Mouse (Mus musculus): ENCODE measurements around the gene Chkb. TPM values are rescaled to one million over a fixed set of nuclear protein-coding genes. Genes with fewer than 3 reads are reported as not detected.
"Not testable (repeated sequence)": the region's sequence is repeated elsewhere in the genome, so short reads cannot be mapped to it uniquely, and the experiment has no call there.

Gene Chkb
- polyA plus RNA-seq, 1 experiment = 20.4 TPM

DNA sequence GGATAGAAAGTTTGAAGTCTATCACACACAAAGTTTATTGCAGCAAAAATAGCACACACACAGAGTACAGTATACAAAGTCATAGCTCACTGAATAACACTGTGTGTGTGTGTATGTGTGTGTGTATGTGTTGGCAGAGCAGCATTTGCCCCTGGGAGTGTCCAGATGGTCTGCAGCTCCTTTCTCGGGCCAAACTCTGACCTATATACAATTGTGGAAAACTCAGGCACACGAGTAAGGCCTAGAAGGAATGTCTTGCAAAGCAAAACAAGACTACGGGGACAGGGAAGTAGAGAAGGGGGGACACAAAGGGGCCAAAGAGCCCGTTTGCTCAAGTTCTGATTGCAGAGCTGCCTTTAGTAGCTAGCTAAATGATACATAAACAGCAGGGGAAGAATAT, 3.2 kb upstream of the Chkb start:
- TF ChIP-seq TAL1 (IDR thresholded peaks at IDR 0.05; ENCODE audit: low read length) (no peak), GATA1 (IDR thresholded peaks at IDR 0.05; ENCODE audit: low read length) (no peak)
- H3K36me3 ChIP-seq (ENCODE audit: control insufficient read depth) = peaks cover 7% of the 10 kb centered on the region
- no peak overlapping the region for H3K4me3 ChIP-seq (replicated peaks)
- no peaks in the 10 kb centered on the region for H3K27me3 ChIP-seq (ENCODE audit: control insufficient read depth)
- no peaks in the 10 kb centered on the region for H3K9me3 ChIP-seq (ENCODE audit: control insufficient read depth, low read length)
- H3K4me1 ChIP-seq (ENCODE audit: control insufficient read depth) = peaks cover 36% of the 10 kb centered on the region

DNA sequence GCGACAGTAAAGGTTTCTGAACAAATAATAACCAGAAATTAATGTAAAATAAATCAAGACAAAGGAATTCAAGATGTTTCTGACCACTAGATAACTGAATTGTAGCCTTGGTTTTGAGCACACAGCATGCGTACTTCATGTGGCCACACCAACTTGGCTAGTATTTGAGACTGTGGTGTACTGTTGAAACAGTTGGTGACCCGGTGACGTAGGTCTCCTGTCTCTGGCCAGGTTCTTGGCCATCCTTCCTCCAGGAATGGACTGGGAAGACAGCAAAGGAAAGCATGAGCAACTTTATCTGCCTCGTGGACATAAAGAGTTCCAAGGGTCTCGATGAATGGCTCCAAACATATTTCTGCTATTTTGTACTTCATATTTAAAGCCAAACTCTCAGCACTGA, 2.1 kb upstream of the Chkb start:
- Histone ChIP-seq H3K36me3 (ENCODE audit: control insufficient read depth) (peaks cover 17% of the 10 kb centered on the region), H3K9me3 (ENCODE audit: control insufficient read depth, low read length) (no peaks in the 10 kb centered on the region), H3K4me1 (ENCODE audit: control insufficient read depth) (peaks cover 40% of the 10 kb centered on the region), H3K4me3 (replicated peaks) (no peak overlapping the region), H3K27me3 (ENCODE audit: control insufficient read depth) (no peaks in the 10 kb centered on the region)
- no peak for TF ChIP-seq TAL1 (IDR thresholded peaks at IDR 0.05; ENCODE audit: low read length)
- TF ChIP-seq GATA1 (IDR thresholded peaks at IDR 0.05; ENCODE audit: low read length) = no peak

DNA sequence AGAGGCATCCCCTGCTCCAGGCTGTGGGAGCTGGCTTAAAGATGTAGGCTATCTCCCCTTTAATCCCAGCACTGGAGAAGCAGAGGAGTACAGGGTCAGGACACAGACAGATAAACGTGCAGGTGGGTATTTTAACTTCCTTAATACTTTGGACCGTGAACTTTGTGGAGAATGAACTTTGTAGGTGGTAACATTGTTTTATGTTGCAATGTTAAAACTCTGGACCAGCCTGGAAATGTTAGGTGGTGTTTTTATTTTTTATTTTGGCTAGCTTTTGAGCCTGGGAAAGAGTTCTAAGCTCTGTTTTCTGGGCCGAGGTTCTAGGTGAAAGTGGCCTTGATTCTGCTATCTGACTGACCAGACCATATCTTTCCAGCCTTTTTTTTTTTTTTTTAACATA, 1.6 kb upstream of the Chkb start:
- Histone ChIP-seq H3K4me1 (ENCODE audit: control insufficient read depth) (peaks cover 40% of the 10 kb centered on the region), H3K4me3 (replicated peaks) (peak overlapping the region; percentile 97), H3K27me3 (ENCODE audit: control insufficient read depth) (no peaks in the 10 kb centered on the region), H3K9me3 (ENCODE audit: control insufficient read depth, low read length) (no peaks in the 10 kb centered on the region), H3K36me3 (ENCODE audit: control insufficient read depth) (peaks cover 23% of the 10 kb centered on the region)
- TF ChIP-seq GATA1 (IDR thresholded peaks at IDR 0.05; ENCODE audit: low read length) (no peak), TAL1 (IDR thresholded peaks at IDR 0.05; ENCODE audit: low read length) (no peak)

DNA sequence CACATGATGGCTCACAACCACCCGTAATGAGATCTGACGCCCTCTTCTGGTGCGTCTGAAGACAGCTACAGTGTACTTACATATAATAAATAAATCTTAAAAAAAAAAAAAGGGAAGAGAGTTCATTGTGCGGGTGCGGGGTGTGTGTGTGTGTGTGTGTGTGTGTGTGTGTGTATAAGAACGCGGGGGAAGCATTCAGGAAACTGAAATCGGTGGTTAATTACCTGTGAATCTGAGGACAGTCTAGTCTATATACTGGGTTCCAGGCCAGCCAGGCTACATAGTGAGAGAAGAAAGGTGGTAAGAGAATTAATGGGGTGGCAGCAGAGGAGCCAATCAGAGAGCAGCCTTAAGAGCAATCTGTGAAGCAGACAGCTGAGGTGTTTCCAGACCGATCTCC, 1.1 kb upstream of the Chkb start:
- peaks cover 28% of the 10 kb centered on the region for H3K36me3 ChIP-seq (ENCODE audit: control insufficient read depth)
- not testable (repeated sequence) for H3K9me3 ChIP-seq (ENCODE audit: control insufficient read depth, low read length); H3K27me3 ChIP-seq (ENCODE audit: control insufficient read depth)
- H3K4me1 ChIP-seq (ENCODE audit: control insufficient read depth) = peaks cover 43% of the 10 kb centered on the region
- peak overlapping the region; percentile 97 for H3K4me3 ChIP-seq (replicated peaks)

DNA sequence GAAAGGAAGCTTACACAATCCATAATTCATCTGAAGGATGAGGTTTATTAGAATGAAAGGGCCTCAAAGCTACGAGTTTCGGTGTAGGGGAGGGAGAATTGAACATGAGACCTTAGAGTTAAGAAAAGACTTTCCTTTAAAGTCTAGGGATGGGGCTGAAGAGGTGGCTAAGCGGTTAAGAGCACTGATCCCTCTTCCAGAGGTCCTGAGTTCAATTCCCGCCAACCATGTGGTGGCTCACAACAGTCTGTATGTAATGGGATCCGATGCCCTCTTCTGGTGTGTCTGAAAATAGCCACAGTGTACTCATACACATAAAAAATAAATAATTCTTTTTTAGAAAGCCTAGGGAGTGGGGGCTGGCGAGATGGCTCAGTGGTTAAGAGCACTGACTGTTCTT, 633 bp upstream of the Chkb start:
- Histone ChIP-seq H3K4me1 (ENCODE audit: control insufficient read depth) (peaks cover 47% of the 10 kb centered on the region), H3K4me3 (replicated peaks) (peak overlapping the region; percentile 97), H3K9me3 (ENCODE audit: control insufficient read depth, low read length) (no peaks in the 10 kb centered on the region), H3K36me3 (ENCODE audit: control insufficient read depth) (peaks cover 32% of the 10 kb centered on the region), H3K27me3 (ENCODE audit: control insufficient read depth) (no peaks in the 10 kb centered on the region)
- TF ChIP-seq GATA1 (IDR thresholded peaks at IDR 0.05; ENCODE audit: low read length) (no peak), TAL1 (IDR thresholded peaks at IDR 0.05; ENCODE audit: low read length) (no peak)

DNA sequence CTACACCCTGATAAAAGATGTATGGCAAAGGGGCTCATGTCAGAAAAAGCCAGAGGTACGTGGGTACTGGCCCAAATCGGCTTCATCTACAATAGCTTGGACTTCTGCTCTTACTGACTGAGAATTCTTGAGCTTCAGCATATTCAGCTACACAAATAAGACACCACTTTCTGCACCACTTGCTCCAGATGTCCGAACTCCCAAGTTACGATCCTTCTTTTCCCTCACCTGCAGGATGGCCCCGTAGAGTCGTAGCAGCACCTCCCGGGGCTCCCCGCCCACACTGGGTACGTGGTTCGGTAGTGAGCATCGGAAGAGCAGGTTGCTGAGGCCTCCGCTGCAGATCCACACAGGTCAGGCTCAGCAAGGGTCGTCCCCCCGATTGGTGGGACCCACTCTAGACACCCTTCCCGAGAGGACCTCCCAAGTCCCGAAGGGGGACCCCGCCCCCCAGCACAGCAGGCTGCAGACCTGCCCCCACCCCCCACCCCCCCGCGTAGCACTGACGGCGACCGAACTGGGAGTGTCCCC, 822 bp downstream of the Chkb start:
- no peaks in the 10 kb centered on the region for H3K27me3 ChIP-seq (ENCODE audit: control insufficient read depth)

DNA sequence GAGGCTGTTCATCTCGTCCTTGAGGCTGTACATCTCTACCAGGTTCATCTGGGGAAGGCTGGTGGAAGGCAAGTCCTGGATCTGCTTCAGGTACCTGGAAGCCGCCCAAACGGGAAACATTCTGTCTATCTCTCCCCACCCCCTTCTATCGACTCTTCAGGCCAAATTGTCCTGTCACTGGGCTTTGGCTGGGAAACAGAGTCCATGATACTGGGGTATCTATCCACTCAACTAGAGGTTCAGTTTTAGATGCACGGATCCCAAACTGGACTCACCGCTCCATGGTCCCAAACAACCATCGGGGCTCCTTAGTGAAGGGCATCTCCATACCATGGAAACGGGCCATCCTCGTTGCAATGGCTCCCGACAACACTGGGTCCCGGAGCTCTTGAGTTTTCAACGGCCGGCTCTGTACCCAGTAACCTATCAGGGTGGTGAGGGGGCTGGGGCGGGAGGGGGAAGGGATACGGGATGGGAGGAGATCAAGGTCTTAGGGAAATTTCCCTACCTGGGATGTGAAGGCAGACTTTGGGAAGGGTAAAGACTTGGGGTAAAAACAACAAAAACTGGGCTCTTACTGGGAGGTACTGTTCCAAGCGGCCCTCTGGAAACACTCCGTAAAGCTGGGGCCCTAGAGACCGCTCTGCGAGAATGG, 1.4 kb downstream of the Chkb start:
- TF ChIP-seq TAL1 (IDR thresholded peaks at IDR 0.05; ENCODE audit: low read length) (no peak), GATA1 (IDR thresholded peaks at IDR 0.05; ENCODE audit: low read length) (no peak)
- H3K4me3 ChIP-seq (replicated peaks) = peak overlapping the region; percentile 97
- no peaks in the 10 kb centered on the region for H3K9me3 ChIP-seq (ENCODE audit: control insufficient read depth, low read length)
- no peaks in the 10 kb centered on the region for H3K27me3 ChIP-seq (ENCODE audit: control insufficient read depth)
- peaks cover 43% of the 10 kb centered on the region for H3K36me3 ChIP-seq (ENCODE audit: control insufficient read depth)
- H3K4me1 ChIP-seq (ENCODE audit: control insufficient read depth) = peaks cover 46% of the 10 kb centered on the region

More for the DNA sequence above, 822 bp downstream of the Chkb start:
- Histone ChIP-seq H3K9me3 (ENCODE audit: control insufficient read depth, low read length) (no peaks in the 10 kb centered on the region), H3K4me3 (replicated peaks) (peak overlapping the region; percentile 97), H3K4me1 (ENCODE audit: control insufficient read depth) (peaks cover 46% of the 10 kb centered on the region), H3K36me3 (ENCODE audit: control insufficient read depth) (peaks cover 38% of the 10 kb centered on the region)
- no peak for TF ChIP-seq GATA1 (IDR thresholded peaks at IDR 0.05; ENCODE audit: low read length)
- no peak for TF ChIP-seq TAL1 (IDR thresholded peaks at IDR 0.05; ENCODE audit: low read length)

DNA sequence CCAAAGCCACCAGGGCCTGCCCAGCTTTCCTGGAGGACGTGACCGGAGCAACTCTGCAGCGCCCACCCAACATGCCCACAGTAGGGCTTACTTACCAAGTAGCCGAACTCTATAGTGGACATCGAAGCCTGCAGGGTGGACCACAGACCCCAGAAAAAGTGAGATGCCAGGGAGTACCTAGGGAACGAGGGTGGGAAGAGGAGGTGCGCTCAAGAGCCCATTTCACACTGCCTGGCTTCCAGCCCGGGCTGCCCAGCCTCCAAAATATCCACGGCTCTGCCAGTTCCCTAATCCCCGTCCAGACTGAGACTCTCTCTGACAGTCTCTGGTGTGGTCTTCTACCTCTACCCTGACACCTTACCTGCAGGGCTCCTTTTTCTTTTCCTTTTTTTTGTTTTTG, 3.0 kb downstream of the Chkb start:
- Histone ChIP-seq H3K4me1 (ENCODE audit: control insufficient read depth) (peaks cover 40% of the 10 kb centered on the region), H3K36me3 (ENCODE audit: control insufficient read depth) (peaks cover 45% of the 10 kb centered on the region), H3K4me3 (replicated peaks) (no peak overlapping the region), H3K27me3 (ENCODE audit: control insufficient read depth) (no peaks in the 10 kb centered on the region), H3K9me3 (ENCODE audit: control insufficient read depth, low read length) (no peaks in the 10 kb centered on the region)
- TF ChIP-seq GATA1 (IDR thresholded peaks at IDR 0.05; ENCODE audit: low read length) = no peak
- TF ChIP-seq TAL1 (IDR thresholded peaks at IDR 0.05; ENCODE audit: low read length) = no peak

DNA sequence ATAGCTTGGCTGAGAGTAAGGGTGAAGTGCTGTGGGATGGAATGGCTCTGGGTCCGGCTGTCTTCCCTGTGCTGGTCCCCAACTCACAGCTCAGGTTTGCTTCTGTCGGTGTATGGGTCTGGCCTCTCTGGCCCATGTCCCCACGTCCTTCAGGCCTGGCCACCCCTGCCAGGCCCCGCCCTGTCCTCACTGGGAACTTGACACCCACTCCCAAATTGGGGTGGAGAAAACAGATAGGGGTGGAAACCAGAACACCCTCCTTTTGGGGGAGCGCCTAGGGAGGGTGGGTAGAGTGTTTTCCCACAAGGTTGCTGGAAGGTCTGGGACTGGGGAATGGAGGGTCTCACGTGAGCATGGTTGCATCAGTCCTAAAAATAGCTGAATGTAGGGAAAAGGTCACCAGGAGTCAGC, 4.0 kb downstream of the Chkb start, which contains the start of gene Cpt1b:
Gene Cpt1b, minus strand, starts transcription at position 153 of the 411 bp plus-strand sequence.
- Histone ChIP-seq H3K9me3 (ENCODE audit: control insufficient read depth, low read length) (no peaks in the 10 kb centered on the region), H3K36me3 (ENCODE audit: control insufficient read depth) (peaks cover 47% of the 10 kb centered on the region)

DNA sequence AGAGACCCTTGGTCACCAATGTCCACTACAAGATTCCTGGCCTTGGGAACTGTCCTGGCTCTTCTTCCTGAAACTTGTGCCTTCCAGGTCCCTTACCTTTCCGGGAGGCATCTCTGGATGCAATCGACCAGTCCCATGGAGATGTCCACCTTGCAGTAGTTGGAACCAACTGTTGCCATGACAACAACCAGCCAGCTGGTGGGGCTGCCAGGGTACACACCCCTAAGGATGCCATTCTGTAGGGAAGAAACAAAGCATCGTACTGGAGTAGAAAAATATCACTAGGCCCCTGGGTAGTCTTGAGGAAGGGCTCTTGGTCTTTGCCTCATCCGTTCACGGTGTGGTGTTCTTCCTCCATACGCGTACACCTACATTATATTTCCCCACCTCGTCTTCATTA, 5.1 kb downstream of the Chkb start:
- H3K36me3 ChIP-seq (ENCODE audit: control insufficient read depth) = peaks cover 56% of the 10 kb centered on the region
- no peaks in the 10 kb centered on the region for H3K27me3 ChIP-seq (ENCODE audit: control insufficient read depth)
- H3K4me3 ChIP-seq (replicated peaks) = no peak overlapping the region
- peaks cover 26% of the 10 kb centered on the region for H3K4me1 ChIP-seq (ENCODE audit: control insufficient read depth)
- H3K9me3 ChIP-seq (ENCODE audit: control insufficient read depth, low read length) = no peaks in the 10 kb centered on the region
- no peak for TF ChIP-seq TAL1 (IDR thresholded peaks at IDR 0.05; ENCODE audit: low read length)
- no peak for TF ChIP-seq GATA1 (IDR thresholded peaks at IDR 0.05; ENCODE audit: low read length)

More for the DNA sequence above, 4.0 kb downstream of the Chkb start, which contains the start of gene Cpt1b:
- Histone ChIP-seq H3K4me1 (ENCODE audit: control insufficient read depth) (peaks cover 32% of the 10 kb centered on the region), H3K27me3 (ENCODE audit: control insufficient read depth) (no peaks in the 10 kb centered on the region), H3K4me3 (replicated peaks) (peak within 1 kb of the TSS; percentile 26)
- TF ChIP-seq GATA1 (IDR thresholded peaks at IDR 0.05; ENCODE audit: low read length) = no peak

All from erythroblast, embryonic 14.5 days (primary cell).